Mouse (Mus musculus) MEL (cell line): ENCODE measurements around the gene Mef2d. TPM values are rescaled to one million over a fixed set of nuclear protein-coding genes. Genes with fewer than 3 reads are reported as not detected.

Experiments used
- DNase-seq: peaks from one replicate; pipeline ENCODE4 v3.0.0; 2011; ENCODE audit warnings: low read depth, low spot score
- H3K27ac ChIP-seq: 2 replicates; pipeline ENCODE4 v1.5.1; 2012; ENCODE audit warnings: low read depth, mild to moderate bottlenecking, control low read depth, low read length, moderate library complexity; ENCODE audit not compliant: control insufficient read depth
- H3K27me3 ChIP-seq, 2 experiments: fragments of 150-350 bp in 1 of 2; sonication (generic) in 1 of 2; 2 replicates each; pipeline ENCODE4 v1.6.1; 2012; ENCODE audit warnings: low read length in 2 of 2, mild to moderate bottlenecking in 2 of 2, improper control_type of control experiment in 1 of 2, moderate library complexity in 1 of 2; ENCODE audit not compliant: insufficient read depth in 2 of 2, control insufficient read depth in 1 of 2
- H3K36me3 ChIP-seq, 2 experiments: 2 replicates each; pipeline ENCODE4 v1.6.1; 2012 to 2014; ENCODE audit warnings: low read length in 2 of 2, improper control_type of control experiment in 1 of 2, inconsistent platforms in 1 of 2, mild to moderate bottlenecking in 1 of 2; ENCODE audit not compliant: insufficient read depth in 2 of 2, control insufficient read depth in 1 of 2
- H3K4me1 ChIP-seq, 2 experiments: fragments of 150-350 bp in 1 of 2; sonication (generic) in 1 of 2; 2 replicates each; pipeline ENCODE4 v1.6.1; 2012; ENCODE audit warnings: low read length in 2 of 2, improper control_type of control experiment in 1 of 2, mild to moderate bottlenecking in 1 of 2; ENCODE audit not compliant: insufficient read depth in 2 of 2, control insufficient read depth in 1 of 2
- H3K4me3 ChIP-seq, 2 experiments: fragments of 150-350 bp in 1 of 2; sonication (generic) in 1 of 2; 2 replicates each; pipeline ENCODE4 v1.5.1; 2012; ENCODE audit warnings: low read depth in 2 of 2, low read length in 2 of 2, mild to moderate bottlenecking in 2 of 2, moderate library complexity in 2 of 2, control low read depth in 1 of 2, improper control_type of control experiment in 1 of 2; ENCODE audit not compliant: control insufficient read depth in 1 of 2, insufficient read depth in 1 of 2
- H3K79me2 ChIP-seq: 2 replicates; pipeline ENCODE4 v1.6.1; 2012; ENCODE audit warnings: mild to moderate bottlenecking, low read length, moderate library complexity; ENCODE audit not compliant: control insufficient read depth, poor library complexity, insufficient read depth
- H3K9ac ChIP-seq: 2 replicates; pipeline ENCODE4 v1.6.1; 2012; ENCODE audit warnings: low read depth, mild to moderate bottlenecking, control low read depth, low read length, moderate library complexity; ENCODE audit not compliant: control insufficient read depth, poor library complexity, severe bottlenecking
- H3K9me3 ChIP-seq: fragments of 150-350 bp; sonication (generic); replicated peaks from 2 replicates; pipeline ENCODE4 v1.6.1; 2012; ENCODE audit warnings: mild to moderate bottlenecking, low read length, improper control_type of control experiment, moderate library complexity; ENCODE audit not compliant: insufficient read depth
- BHLHE40 ChIP-seq: IDR thresholded peaks from 2 replicates; pipeline ENCODE4 v1.6.1; 2012; ENCODE audit warnings: low read depth, mild to moderate bottlenecking, inconsistent platforms, low read length, improper control_type of control experiment, borderline replicate concordance
- ELF1 ChIP-seq: IDR thresholded peaks from 2 replicates; pipeline ENCODE4 v1.6.1; 2014; ENCODE audit warnings: low read depth, mild to moderate bottlenecking, inconsistent platforms, low read length, improper control_type of control experiment, moderate library complexity
- EP300 ChIP-seq, 2 experiments: IDR thresholded peaks; 2 replicates each; pipeline ENCODE4 v1.6.1; 2011; ENCODE audit warnings: improper control_type of control experiment in 2 of 2, low read length in 2 of 2, low read depth in 1 of 2, mild to moderate bottlenecking in 1 of 2
- GABPA ChIP-seq: IDR thresholded peaks from 2 replicates; pipeline ENCODE4 v1.6.1; 2012; ENCODE audit warnings: low read depth, mild to moderate bottlenecking, inconsistent platforms, low read length, improper control_type of control experiment, moderate library complexity
- GATA1 ChIP-seq: IDR thresholded peaks from 2 replicates; pipeline ENCODE4 v1.6.1; 2011; ENCODE audit warnings: low read depth, low read length, improper control_type of control experiment
- KAT2A ChIP-seq: conservative IDR thresholded peaks from 2 replicates; pipeline ENCODE4 v1.6.1; 2012; ENCODE audit warnings: low read depth, low read length, improper control_type of control experiment, inconsistent platforms
- MAFK ChIP-seq: IDR thresholded peaks from 2 replicates; pipeline ENCODE4 v1.6.1; 2011; ENCODE audit warnings: low read depth, mild to moderate bottlenecking, low read length, improper control_type of control experiment, borderline replicate concordance
- MAX ChIP-seq: IDR thresholded peaks from 2 replicates; pipeline ENCODE4 v1.6.1; 2011; ENCODE audit warnings: low read length, improper control_type of control experiment
- MAZ ChIP-seq: IDR thresholded peaks from 2 replicates; pipeline ENCODE4 v1.6.1; 2012; ENCODE audit warnings: low read depth, mild to moderate bottlenecking, inconsistent platforms, low read length, improper control_type of control experiment
- MEF2A ChIP-seq: IDR thresholded peaks from 2 replicates; pipeline ENCODE4 v1.6.1; 2014; ENCODE audit warnings: low read depth, mild to moderate bottlenecking, inconsistent platforms, low read length, improper control_type of control experiment; ENCODE audit not compliant: poor library complexity, insufficient replicate concordance, severe bottlenecking; ENCODE audit errors: extremely low read depth
- MXI1 ChIP-seq: IDR thresholded peaks from 2 replicates; pipeline ENCODE4 v1.6.1; 2011; ENCODE audit warnings: mild to moderate bottlenecking, low read depth, low read length, improper control_type of control experiment
- MYB ChIP-seq: IDR thresholded peaks from 2 replicates; pipeline ENCODE4 v1.6.1; 2011; ENCODE audit warnings: mild to moderate bottlenecking, low read depth, low read length, improper control_type of control experiment
- NELFE ChIP-seq: IDR thresholded peaks from 2 replicates; pipeline ENCODE4 v1.6.1; 2011; ENCODE audit warnings: low read depth, low read length, improper control_type of control experiment
- POLR2A ChIP-seq, 2 experiments: IDR thresholded peaks; 2 replicates each; pipeline ENCODE4 v1.6.1; 2011 to 2012; ENCODE audit warnings: low read length in 2 of 2, mild to moderate bottlenecking in 2 of 2, control low read depth in 1 of 2, improper control_type of control experiment in 1 of 2, low read depth in 1 of 2, moderate library complexity in 1 of 2; ENCODE audit not compliant: control insufficient read depth in 1 of 2, insufficient read depth in 1 of 2, poor library complexity in 1 of 2
- POLR2AphosphoS2 ChIP-seq: IDR thresholded peaks from 2 replicates; pipeline ENCODE4 v1.6.1; 2011; ENCODE audit warnings: low read length, improper control_type of control experiment
- POLR2AphosphoS5 ChIP-seq: IDR thresholded peaks from 2 replicates; pipeline ENCODE4 v1.6.1; 2012; ENCODE audit warnings: low read depth, borderline replicate concordance, mild to moderate bottlenecking, inconsistent platforms, low read length, moderate library complexity, mixed read lengths
- RAD21 ChIP-seq: IDR thresholded peaks from 2 replicates; pipeline ENCODE4 v1.6.1; 2011; ENCODE audit warnings: mild to moderate bottlenecking, low read depth, low read length, improper control_type of control experiment
- RCOR1 ChIP-seq: IDR thresholded peaks from 2 replicates; pipeline ENCODE4 v1.6.1; 2012; ENCODE audit warnings: low read depth, mild to moderate bottlenecking, inconsistent platforms, low read length, improper control_type of control experiment
- SIN3A ChIP-seq: IDR thresholded peaks from 2 replicates; pipeline ENCODE4 v1.6.1; 2012; ENCODE audit warnings: low read length, improper control_type of control experiment, inconsistent platforms
- TBP ChIP-seq: IDR thresholded peaks from 2 replicates; pipeline ENCODE4 v1.8.0; 2011; ENCODE audit warnings: low read depth, low read length, improper control_type of control experiment
- TCF12 ChIP-seq: IDR thresholded peaks from 2 replicates; pipeline ENCODE4 v1.6.1; 2014; ENCODE audit warnings: low read depth, mild to moderate bottlenecking, inconsistent platforms, low read length, improper control_type of control experiment, moderate library complexity
- USF1 ChIP-seq: IDR thresholded peaks from 2 replicates; pipeline ENCODE4 v1.6.1; 2014; ENCODE audit warnings: low read depth, mild to moderate bottlenecking, inconsistent platforms, low read length, improper control_type of control experiment, moderate library complexity
- ZC3H11A ChIP-seq: IDR thresholded peaks from 2 replicates; pipeline ENCODE4 v1.6.1; 2012; ENCODE audit warnings: low read depth, mild to moderate bottlenecking, inconsistent platforms, low read length, improper control_type of control experiment
- ZKSCAN1 ChIP-seq: IDR thresholded peaks from 2 replicates; pipeline ENCODE4 v1.6.1; 2012; ENCODE audit warnings: low read depth, mild to moderate bottlenecking, inconsistent platforms, low read length, improper control_type of control experiment, moderate library complexity
- ZMIZ1 ChIP-seq: IDR thresholded peaks from 2 replicates; pipeline ENCODE4 v1.6.1; 2012; ENCODE audit warnings: low read depth, mild to moderate bottlenecking, inconsistent platforms, low read length, improper control_type of control experiment, moderate library complexity
- polyA plus RNA-seq, 2 experiments: library from polyadenylated mRNA; stranded (reverse) in 1 of 2; unstranded in 1 of 2; fragments of >175 nt in 1 of 2; fragments of >200 nt in 1 of 2; gene quantifications; 2 replicates each; pipeline versions ENCODE4 v1.2.1 to v1.2.4; 2012; ENCODE audit warnings: low replicate concordance in 2 of 2, low read depth in 1 of 2; ENCODE audit not compliant: insufficient read length in 2 of 2, insufficient read depth in 1 of 2, missing spikeins in 1 of 2
- total RNA-seq: library from RNA; depleted of rRNA; stranded (reverse); fragments of 300-350 nt; gene quantifications from 2 replicates; pipeline ENCODE4 v1.2.3, GENCODE M21; 2012

Gene Mef2d
- total and polyA plus RNA-seq, 3 experiments: 16.9 to 117 (median 71.4) TPM

DNA sequence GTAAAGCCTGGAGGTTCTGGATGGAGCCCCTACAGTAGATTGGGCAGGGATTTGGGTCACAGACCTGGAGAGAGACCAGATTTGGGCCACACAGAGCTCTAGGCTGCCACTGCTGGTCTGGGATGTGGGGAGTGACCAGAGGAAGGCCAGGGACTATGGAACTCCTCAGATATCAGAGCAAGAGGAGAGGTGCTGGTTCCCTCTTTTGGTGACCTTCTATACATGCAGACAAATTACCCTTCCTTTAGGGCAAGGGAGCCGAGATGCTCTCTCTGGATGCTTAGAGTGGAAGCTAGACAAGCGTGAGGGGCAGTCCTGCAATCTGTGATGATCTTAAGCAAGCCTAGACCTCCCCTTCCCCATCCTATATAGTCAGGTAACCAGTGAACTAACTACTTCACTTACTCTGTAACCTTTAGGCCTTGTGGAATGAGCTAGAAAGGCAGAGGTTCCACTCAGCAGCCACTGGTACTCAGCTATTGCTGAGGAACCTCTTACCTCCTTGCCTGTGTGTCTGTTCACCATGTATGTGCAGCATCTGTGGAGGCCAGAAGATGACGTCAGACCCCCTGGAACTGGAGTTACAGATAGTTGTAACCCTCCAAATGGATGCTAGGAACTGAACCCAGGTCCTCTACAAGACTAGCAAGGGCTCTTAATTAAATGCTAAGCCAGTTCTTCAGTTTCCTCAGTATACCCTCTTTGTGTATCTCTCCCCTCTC is 11.3 kb downstream of the Mef2d start:
- H3K27ac ChIP-seq: no peak overlapping the region
- no peak overlapping the region for H3K4me3 ChIP-seq
- H3K36me3 ChIP-seq: peaks cover 16 to 21% of the 10 kb centered on the region in 2 experiments
- H3K9me3 ChIP-seq: no peaks in the 10 kb centered on the region
- no peaks in the 10 kb centered on the region for H3K27me3 ChIP-seq
- peaks cover 59% of the 10 kb centered on the region for H3K79me2 ChIP-seq
- DNase-seq: no peak
- TF ChIP-seq MAZ (no peak), KAT2A (no peak), RAD21 (no peak), USF1 (no peak), EP300 (IDR thresholded peaks at IDR 0.05; ENCODE audit: low read depth in 1 of 2, low read length in 2 of 2) (no peak), MYB (no peak), POLR2A (IDR thresholded peaks at IDR 0.05; ENCODE audit: control insufficient read depth in 1 of 2, insufficient read depth in 1 of 2, low read depth in 1 of 2, low read length in 2 of 2, poor library complexity in 1 of 2) (no peak), MEF2A (no peak), ELF1 (no peak), MAX (no peak), ZKSCAN1 (no peak), BHLHE40 (no peak)
- H3K9ac ChIP-seq: no peak overlapping the region
- peaks cover 11 to 20% of the 10 kb centered on the region in 2 experiments for H3K4me1 ChIP-seq

DNA sequence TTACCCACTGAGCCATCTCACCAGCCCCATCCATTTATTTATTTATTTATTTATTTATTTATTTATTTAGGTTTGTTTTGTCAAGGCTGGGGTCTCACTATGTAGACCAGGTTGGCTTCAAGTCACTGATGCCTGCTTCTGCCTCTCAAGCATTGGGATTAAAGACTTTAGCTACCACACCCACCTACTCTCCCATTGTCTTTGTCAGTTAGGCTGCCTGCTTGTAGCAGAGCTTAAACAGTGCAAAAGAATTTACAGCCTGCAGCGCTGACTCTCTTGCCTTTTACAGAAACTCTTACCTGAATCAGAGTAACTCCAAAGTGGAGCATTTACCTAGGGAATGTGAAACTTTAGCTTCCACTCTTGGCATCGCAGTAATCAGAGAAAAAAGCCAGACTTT is 12.1 kb downstream of the Mef2d start:
- H3K79me2 ChIP-seq: peaks cover 53% of the 10 kb centered on the region
- H3K9ac ChIP-seq: no peak overlapping the region
- no peaks in the 10 kb centered on the region for H3K9me3 ChIP-seq
- DNase-seq: no peak
- TF ChIP-seq ZKSCAN1 (no peak), TCF12 (no peak), POLR2AphosphoS5 (no peak), ZMIZ1 (no peak), MEF2A (no peak), MAZ (no peak), ZC3H11A (no peak), ELF1 (no peak), RAD21 (no peak), MAFK (no peak), MXI1 (no peak), GATA1 (no peak), RCOR1 (no peak), TBP (no peak), BHLHE40 (no peak), NELFE (no peak), POLR2AphosphoS2 (no peak), SIN3A (no peak), GABPA (no peak)
- TF ChIP-seq, all 39 proteins: peak for 0
- Histone ChIP-seq H3K4me3 (no peak overlapping the region), H3K4me1 (peaks cover 5 to 12% of the 10 kb centered on the region in 2 experiments; a peak in 3 of 4 replicates), H3K36me3 (peaks cover 9 to 25% of the 10 kb centered on the region in 2 experiments), H3K27me3 (no peaks in the 10 kb centered on the region), H3K27ac (no peak overlapping the region)
